27 mouse cellular contexts compared by ENCODE assay signal in the genomic region with DNA sequence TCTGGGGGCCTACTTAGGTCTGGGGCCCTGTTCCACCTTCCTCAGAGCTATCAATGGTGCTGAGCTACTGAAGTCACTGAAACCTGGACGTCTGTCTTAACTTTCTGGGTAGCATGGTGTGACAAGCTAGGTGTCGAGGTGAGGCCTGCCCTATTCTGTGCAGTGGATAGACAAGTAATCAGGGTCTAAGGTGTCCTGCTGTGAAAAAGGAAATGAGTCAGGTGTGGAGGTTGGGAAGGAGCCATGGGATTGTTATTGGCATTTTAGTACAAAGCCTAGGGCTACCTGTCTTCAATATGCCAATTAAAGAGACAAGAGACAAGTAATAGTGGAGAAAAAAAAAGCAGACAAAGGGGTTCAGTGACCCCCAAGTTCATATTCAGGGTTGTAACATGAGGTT. TPM values are rescaled to one million over a fixed set of nuclear protein-coding genes. Genes with fewer than 3 reads are reported as not detected.
A peak's percentile ranks its signal among the peaks of the same experiment; 100 is the strongest.
DNase-seq lines count a peak whose midpoint lies in the region; ATAC-seq and TF ChIP-seq lines count a peak whose summit lies in the region.
"Had no signal": no experiment of that assay in that cellular context is flagged by ENCODE, and none has a peak within 500 bp of the region (broad histone marks: within the 10 kb centered on the region; RNA-seq: fewer than 3 reads in every experiment).

No protein-coding gene starts in this region.

- no peak for DNase-seq in gastrocnemius, adult 2 months
- DNase-seq in gastrocnemius, postnatal 14 days, result no peak
- no peak for DNase-seq in heart, adult 2 months
- DNase-seq in heart, postnatal 36 days, result no peak
- DNase-seq in ES-CJ7 (ENCODE audit: low read depth, low spot score) (peak; percentile 52), ZHBTc4 (ENCODE audit: low read depth, low spot score) (peak; percentile 35)
- DNase-seq: adrenal gland, adult 2 months; adrenal gland, postnatal 10 days; adrenal gland, postnatal 25 days; B cell, adult 2 months; cerebellum, adult 11 months; cerebellum, adult 18-20 months; cerebellum, adult 8-10 months; cerebellum, adult 9-11 months; cerebellum, postnatal 14 days; cerebellum, postnatal 36 days; embryo, embryonic 11 days; forebrain, postnatal 0 days had no signal

- ATAC-seq in hindbrain, embryonic 12.5 days (ENCODE audit: low FRiP score), result no peak
- no peak for ATAC-seq in kidney, embryonic 15.5 days (replicated peaks; ENCODE audit: low FRiP score)
- ATAC-seq: CD4-positive, CD25-positive, alpha-beta regulatory T cell, adult 4 months; forebrain, embryonic 15.5 days; forebrain, postnatal 0 days had no signal

- no peak for TF ChIP-seq CTCF in gastrocnemius, adult 2 months (IDR thresholded peaks at IDR 0.05)
- TF ChIP-seq CTCF in heart, adult 2 months (IDR thresholded peaks at IDR 0.05), result no peak

- 62% methylated on average over 2 of the region's 2 CpGs for WGBS in heart, adult 2 months
- 54% methylated on average over 2 of the region's 2 CpGs for WGBS in hindbrain, embryonic 12.5 days
- 62% methylated on average over 2 of the region's 2 CpGs for WGBS in kidney, embryonic 15.5 days

- intact Hi-C loops in gastrocnemius, adult 2 months (cut with DNase I), result loop anchor here (2.0 kb wide), 1 partner anchor 15 kb away; no protein-coding TSS in a partner anchor
- intact Hi-C loops in gastrocnemius, postnatal 14 days (cut with DNase I; ENCODE audit: low total_unique reads), result no loop called here
- intact Hi-C loops in heart, adult 2 months (cut with DNase I), result no loop called here
- intact Hi-C loops in heart, postnatal 36 days (cut with DNase I), result no loop called here

- no peak for TF ChIP-seq POLR2A in heart, adult 2 months (IDR thresholded peaks at IDR 0.05; ENCODE audit: insufficient read depth, low read depth, low read length)

- TF ChIP-seq EP300 in heart, adult 2 months (IDR thresholded peaks at IDR 0.05; ENCODE audit: insufficient read depth, low read depth, low read length), result no peak

- H3K27me3 ChIP-seq in heart, adult 2 months (ENCODE audit: control insufficient read depth, insufficient read depth, low read length), result no peaks in the 10 kb centered on the region
- no peaks in the 10 kb centered on the region for H3K27me3 ChIP-seq in hindbrain, embryonic 12.5 days
- H3K27me3 ChIP-seq in kidney, embryonic 15.5 days, result no peaks in the 10 kb centered on the region
- H3K27me3 ChIP-seq: embryonic facial prominence, embryonic 13.5 days; embryonic facial prominence, embryonic 15.5 days; forebrain, embryonic 12.5 days; forebrain, embryonic 15.5 days had no signal

- H3K27ac ChIP-seq in gastrocnemius, adult 2 months, result peak overlapping the region; percentile 93
- H3K27ac ChIP-seq in heart, adult 2 months, result peak overlapping the region; percentile 86; the same call in 1 of the 2 replicates
- H3K27ac ChIP-seq in hindbrain, embryonic 12.5 days, result no peak overlapping the region
- H3K27ac ChIP-seq in kidney, embryonic 15.5 days, result no peak overlapping the region
- H3K27ac ChIP-seq: embryonic facial prominence, embryonic 13.5 days; embryonic facial prominence, embryonic 15.5 days; forebrain, embryonic 10.5 days; forebrain, embryonic 12.5 days; forebrain, embryonic 15.5 days had no signal

- no peak overlapping the region for H3K4me2 ChIP-seq in hindbrain, embryonic 12.5 days (replicated peaks)
- H3K4me2 ChIP-seq in kidney, embryonic 15.5 days, result no peak overlapping the region
- H3K4me2 ChIP-seq: embryonic facial prominence, embryonic 13.5 days; embryonic facial prominence, embryonic 15.5 days; forebrain, embryonic 12.5 days; forebrain, embryonic 15.5 days had no signal

- no peaks in the 10 kb centered on the region for H3K36me3 ChIP-seq in heart, adult 2 months (ENCODE audit: control insufficient read depth, insufficient read depth, low read length)
- H3K36me3 ChIP-seq in hindbrain, embryonic 12.5 days, result no peaks in the 10 kb centered on the region
- H3K36me3 ChIP-seq in kidney, embryonic 15.5 days, result no peaks in the 10 kb centered on the region
- H3K36me3 ChIP-seq: embryonic facial prominence, embryonic 13.5 days; embryonic facial prominence, embryonic 15.5 days; forebrain, embryonic 10.5 days; forebrain, embryonic 12.5 days; forebrain, embryonic 15.5 days had no signal

- no peaks in the 10 kb centered on the region for H3K79me2 ChIP-seq in heart, adult 2 months (replicated peaks; ENCODE audit: control insufficient read depth, insufficient read depth, low read length)

- H3K9ac ChIP-seq in heart, adult 2 months (ENCODE audit: low read depth, low read length), result no peak overlapping the region
- H3K9ac ChIP-seq in hindbrain, embryonic 12.5 days, result no peak overlapping the region
- no peak overlapping the region for H3K9ac ChIP-seq in kidney, embryonic 15.5 days
- H3K9ac ChIP-seq: embryonic facial prominence, embryonic 13.5 days; embryonic facial prominence, embryonic 15.5 days; forebrain, embryonic 12.5 days; forebrain, embryonic 15.5 days; forebrain, postnatal 0 days had no signal

- no peak overlapping the region for H3K4me3 ChIP-seq in gastrocnemius, adult 2 months
- no peak overlapping the region for H3K4me3 ChIP-seq in heart, adult 2 months
- no peak overlapping the region for H3K4me3 ChIP-seq in hindbrain, embryonic 12.5 days
- no peak overlapping the region for H3K4me3 ChIP-seq in kidney, embryonic 15.5 days (replicated peaks)
- H3K4me3 ChIP-seq: embryonic facial prominence, embryonic 13.5 days; embryonic facial prominence, embryonic 15.5 days; erythroblast, embryonic 14.5 days; forebrain, embryonic 10.5 days; forebrain, embryonic 12.5 days; forebrain, embryonic 15.5 days had no signal

- H3K9me3 ChIP-seq in hindbrain, embryonic 12.5 days (replicated peaks), result no peaks in the 10 kb centered on the region
- no peaks in the 10 kb centered on the region for H3K9me3 ChIP-seq in kidney, embryonic 15.5 days (replicated peaks)
- H3K9me3 ChIP-seq: embryonic facial prominence, embryonic 13.5 days; embryonic facial prominence, embryonic 15.5 days; forebrain, embryonic 10.5 days; forebrain, embryonic 12.5 days; forebrain, embryonic 15.5 days had no signal

- peaks cover 3% of the 10 kb centered on the region; the same call in 1 of the 2 replicates for H3K4me1 ChIP-seq in heart, adult 2 months (ENCODE audit: control insufficient read depth, insufficient read depth, low read length)
- H3K4me1 ChIP-seq in hindbrain, embryonic 12.5 days, result no peaks in the 10 kb centered on the region
- no peaks in the 10 kb centered on the region for H3K4me1 ChIP-seq in kidney, embryonic 15.5 days
- H3K4me1 ChIP-seq: embryonic facial prominence, embryonic 13.5 days; embryonic facial prominence, embryonic 15.5 days; forebrain, embryonic 10.5 days; forebrain, embryonic 12.5 days; forebrain, embryonic 15.5 days had no signal

RNA-seq across cellular contexts. Expression of a gene that starts 30.8 kb away (rescaled TPM):
- total RNA-seq in gastrocnemius, adult 2 months (2021), result 10 to 100 TPM; 33.6 to 52.7 TPM
- total RNA-seq in gastrocnemius, postnatal 14 days (2021), result 10 to 100 TPM; 34.0 to 37.2 TPM
- total RNA-seq in heart, adult 2 months (2021), result 10 to 100 TPM; 34.7 to 35.1 TPM
- 14.1 and 30.9 TPM in 2 replicates for polyA plus RNA-seq in heart, adult 2 months (2012; rRNA removed)
- total RNA-seq in heart, postnatal 36 days (2021), result 10 to 100 TPM; 37.3 to 43.3 TPM
- 99.8 and 113 TPM in 2 replicates for polyA plus RNA-seq in hindbrain, embryonic 12.5 days (2016; fragmentation: Nextera tagmentation; extraction: Ambion mirVana)
- 68.4 and 76.6 TPM in 2 replicates for polyA plus RNA-seq in kidney, embryonic 15.5 days (2015; fragmentation: Nextera tagmentation; extraction: Ambion mirVana)

Comparison
In these comparisons a context has a peak if more than half of its experiments do, and no peak if none do; other contexts are left out.
1. DNase-seq: peak in ES-CJ7 (single experiment) and ZHBTc4 (single experiment); none in gastrocnemius, adult 2 months (single experiment), gastrocnemius, postnatal 14 days (single experiment), heart, adult 2 months (0 of 2) and heart, postnatal 36 days (0 of 2).
2. H3K27ac ChIP-seq: peak in gastrocnemius, adult 2 months (single experiment) and heart, adult 2 months (single experiment); none in hindbrain, embryonic 12.5 days (single experiment) and kidney, embryonic 15.5 days (single experiment).